Mouse (Mus musculus) midbrain, embryonic 16.5 days (tissue): ENCODE measurements around the gene BC048671. TPM values are rescaled to one million over a fixed set of nuclear protein-coding genes. Genes with fewer than 3 reads are reported as not detected.

ENCODE experiments used
- ATAC-seq: fragments of 200-750 bp; cut with Nextera tagmentation; 2 replicates; pipeline ENCODE4 v1.8.0; 2017; ENCODE audit warnings: moderate TSS enrichment
- H3K27ac ChIP-seq: fragments of 300-500 bp; sonication (generic); 2 replicates; pipeline ENCODE4 v1.5.1; 2014; ENCODE audit warnings: mild to moderate bottlenecking, low read length, mixed read lengths
- H3K27me3 ChIP-seq: fragments of 300-500 bp; sonication (generic); 2 replicates; pipeline ENCODE4 v1.6.1; 2014; ENCODE audit warnings: low read depth, low read length, mixed read lengths; ENCODE audit not compliant: control insufficient read depth, insufficient read depth
- H3K36me3 ChIP-seq: fragments of 300-500 bp; sonication (generic); 2 replicates; pipeline ENCODE4 v1.6.1; 2014; ENCODE audit warnings: mild to moderate bottlenecking, low read length, moderate library complexity, mixed read lengths; ENCODE audit not compliant: control insufficient read depth, insufficient read depth
- H3K4me1 ChIP-seq: fragments of 300-500 bp; sonication (generic); 2 replicates; pipeline ENCODE4 v1.6.1; 2014; ENCODE audit warnings: mild to moderate bottlenecking, low read length, mixed read lengths; ENCODE audit not compliant: control insufficient read depth, insufficient read depth
- H3K4me2 ChIP-seq: fragments of 300-500 bp; sonication (generic); 2 replicates; pipeline ENCODE4 v1.6.1; 2014; ENCODE audit warnings: mild to moderate bottlenecking, low read length, mixed read lengths
- H3K4me3 ChIP-seq: fragments of 300-500 bp; sonication (generic); 2 replicates; pipeline ENCODE4 v1.5.1; 2014; ENCODE audit warnings: low read depth, mild to moderate bottlenecking, low read length, moderate library complexity, mixed read lengths
- H3K9ac ChIP-seq: fragments of 300-500 bp; sonication (generic); 2 replicates; pipeline ENCODE4 v1.6.1; 2014; ENCODE audit warnings: low read depth, low read length, mixed read lengths
- H3K9me3 ChIP-seq: fragments of 300-500 bp; sonication (generic); replicated peaks from 2 replicates; pipeline ENCODE4 v1.6.1; 2014; ENCODE audit warnings: mild to moderate bottlenecking, low read length, mixed read lengths; ENCODE audit not compliant: control insufficient read depth, poor library complexity, severe bottlenecking
- WGBS: fragments of 180-500 bp; shearing (Covaris S2); extraction: QIAGEN DNeasy Blood & Tissue Kit; methylation state at CpG from one replicate; pipeline ENCODE4 v1.1.7; 2014; 5-methylcytosine and 5-hydroxymethylcytosine counted together
- polyA plus RNA-seq: library from polyadenylated mRNA; unstranded; fragments of >200 nt; fragmentation: Nextera tagmentation; extraction: Ambion mirVana; gene quantifications from 2 replicates; pipeline ENCODE4 v1.2.1, GENCODE M21; 2015

The BC048671 gene
- polyA plus RNA-seq, 1 experiment from 2014 or later = not detected

GRCm38 (mm10) chr6:90342343-90342742 lies 41.3 kb downstream of the BC048671 start:
- Histone ChIP-seq H3K27me3 (no peaks in the 10 kb centered on the region), H3K4me3 (no peak overlapping the region), H3K9ac (no peak overlapping the region), H3K27ac (no peak overlapping the region), H3K36me3 (no peaks in the 10 kb centered on the region), H3K4me2 (no peak overlapping the region), H3K9me3 (no peaks in the 10 kb centered on the region), H3K4me1 (no peaks in the 10 kb centered on the region)
- WGBS = 73% methylated on average over 2 of the region's 2 CpGs
- ATAC-seq = no peak

- no peaks in the 10 kb centered on the region for H3K27me3 ChIP-seq
- no peaks in the 10 kb centered on the region for H3K36me3 ChIP-seq
- no peak overlapping the region for H3K4me2 ChIP-seq
- H3K4me3 ChIP-seq = no peak overlapping the region
- 90% methylated on average over 4 of the region's 4 CpGs for WGBS
- H3K9me3 ChIP-seq = no peaks in the 10 kb centered on the region
- ATAC-seq = no peak
- H3K27ac ChIP-seq = no peak overlapping the region
- H3K9ac ChIP-seq = no peak overlapping the region
- H3K4me1 ChIP-seq = no peaks in the 10 kb centered on the region
Measured at GRCm38 (mm10) chr6:90347183-90347582, 46.2 kb downstream of the BC048671 start.

GRCm38 (mm10) chr6:90348500-90348899 lies 47.5 kb downstream of the BC048671 start:
- WGBS = 81% methylated on average over 4 of the region's 4 CpGs
- ATAC-seq = no peak
- H3K4me3 ChIP-seq = no peak overlapping the region
- H3K4me2 ChIP-seq = no peak overlapping the region
- no peak overlapping the region for H3K27ac ChIP-seq
- no peaks in the 10 kb centered on the region for H3K27me3 ChIP-seq
- H3K9ac ChIP-seq = no peak overlapping the region
- no peaks in the 10 kb centered on the region for H3K9me3 ChIP-seq
- H3K4me1 ChIP-seq = no peaks in the 10 kb centered on the region
- H3K36me3 ChIP-seq = no peaks in the 10 kb centered on the region

GRCm38 (mm10) chr6:90350011-90350410 lies 49.0 kb downstream of the BC048671 start:
- H3K4me3 ChIP-seq = no peak overlapping the region
- no peak overlapping the region for H3K4me2 ChIP-seq
- no peak overlapping the region for H3K27ac ChIP-seq
- no peak for ATAC-seq
- WGBS = 58% methylated on average over 2 of the region's 2 CpGs
- H3K4me1 ChIP-seq = no peaks in the 10 kb centered on the region
- H3K9ac ChIP-seq = no peak overlapping the region
- no peaks in the 10 kb centered on the region for H3K36me3 ChIP-seq
- no peaks in the 10 kb centered on the region for H3K9me3 ChIP-seq
- no peaks in the 10 kb centered on the region for H3K27me3 ChIP-seq

Other genes starting within 250 kb of the BC048671 start
- not detected in 2 replicates for gene Vmn1r49, start 222.7 kb upstream of the BC048671 start, polyA plus RNA-seq
- gene Vmn1r50, start 199.8 kb upstream of the BC048671 start, polyA plus RNA-seq = not detected in 2 replicates
- 0.05 TPM in 1 of 2 replicates, not detected in the other for gene Vmn1r51, start 178.6 kb upstream of the BC048671 start, polyA plus RNA-seq
- not detected in 2 replicates for gene Vmn1r52, start 126.4 kb upstream of the BC048671 start, polyA plus RNA-seq
- gene V1ra8, start 98.4 kb upstream of the BC048671 start, polyA plus RNA-seq = not detected in 2 replicates
- not detected in 2 replicates for gene Vmn1r53, start 76.8 kb upstream of the BC048671 start, polyA plus RNA-seq
- gene Vmn1r54, start 54.9 kb upstream of the BC048671 start, polyA plus RNA-seq = not detected in 2 replicates
- 0.11 TPM in 1 of 2 replicates, not detected in the other for gene Chst13, start 24.0 kb downstream of the BC048671 start, polyA plus RNA-seq
- gene Uroc1, start 32.1 kb downstream of the BC048671 start, polyA plus RNA-seq = not detected in 2 replicates
- 8.8 and 9.2 TPM in 2 replicates for gene Zxdc, start 68.3 kb downstream of the BC048671 start, polyA plus RNA-seq
- 8.4 TPM in 2 replicates for gene Cfap100, start 127.6 kb downstream of the BC048671 start, polyA plus RNA-seq
- gene Klf15, start 161.4 kb downstream of the BC048671 start, polyA plus RNA-seq = 12.6 and 17.5 TPM in 2 replicates
- 46.5 and 72.2 TPM in 2 replicates for gene Aldh1l1, start 185.2 kb downstream of the BC048671 start, polyA plus RNA-seq